Mouse (Mus musculus): ENCODE data around the gene Unc93b1. TPM values are rescaled to one million over a fixed set of nuclear protein-coding genes. Genes with fewer than 3 reads are reported as not detected.

The Unc93b1 gene
- 14.3 and 15.3 TPM in 2 replicates for polyA plus RNA-seq (2016; fragmentation: Nextera tagmentation; extraction: Ambion mirVana)

- Histone ChIP-seq H3K4me3 (peak within 1 kb of the TSS; percentile 59), H3K27ac (0 out of 2 replicates have a peak within 1 kb of the TSS, but pooled peaks have one; percentile 20)
- ATAC-seq = peak; percentile 85
Measured at GRCm38 (mm10) chr19:3935032-3935895, at the start of gene Unc93b1. Unc93b1 (plus strand) TSS chr19:3935186.

GRCm38 (mm10) chr19:3889096-3889495 is 45.9 kb upstream of the Unc93b1 start:
- H3K27me3 ChIP-seq (replicated peaks) = no peaks in the 10 kb centered on the region
- no peak overlapping the region for H3K4me2 ChIP-seq
- H3K36me3 ChIP-seq = peaks cover 87% of the 10 kb centered on the region

More at GRCm38 (mm10) chr19:3935032-3935895, at the start of gene Unc93b1:
- no peaks in the 10 kb centered on the region for H3K36me3 ChIP-seq
- peaks cover 33% of the 10 kb centered on the region for H3K27me3 ChIP-seq (replicated peaks)
- H3K4me2 ChIP-seq = peak within 1 kb of the TSS; percentile 83
- peak within 1 kb of the TSS; percentile 63 for H3K9ac ChIP-seq
- no peaks in the 10 kb centered on the region for H3K9me3 ChIP-seq (replicated peaks)
- peaks cover 30% of the 10 kb centered on the region for H3K4me1 ChIP-seq
- WGBS (ENCODE audit: insufficient replicate concordance) = 2% methylated on average over 42 of the region's 42 CpGs

GRCm38 (mm10) chr19:3890181-3890580 is 44.8 kb upstream of the Unc93b1 start:
- Histone ChIP-seq H3K4me1 (no peaks in the 10 kb centered on the region), H3K36me3 (peaks cover 89% of the 10 kb centered on the region), H3K4me3 (no peak overlapping the region), H3K27me3 (replicated peaks) (no peaks in the 10 kb centered on the region), H3K4me2 (no peak overlapping the region), H3K9me3 (replicated peaks) (no peaks in the 10 kb centered on the region), H3K9ac (no peak overlapping the region), H3K27ac (no peak overlapping the region)
- ATAC-seq = no peak
- 74% methylated on average over 8 of the region's 8 CpGs for WGBS (ENCODE audit: insufficient replicate concordance)

More at GRCm38 (mm10) chr19:3889096-3889495, 45.9 kb upstream of the Unc93b1 start:
- Histone ChIP-seq H3K4me1 (no peaks in the 10 kb centered on the region), H3K27ac (no peak overlapping the region), H3K9ac (no peak overlapping the region), H3K4me3 (no peak overlapping the region), H3K9me3 (replicated peaks) (no peaks in the 10 kb centered on the region)
- 77% methylated on average over 5 of the region's 5 CpGs for WGBS (ENCODE audit: insufficient replicate concordance)
- no peak for ATAC-seq

- no peak for ATAC-seq
- no peaks in the 10 kb centered on the region for H3K27me3 ChIP-seq (replicated peaks)
- H3K4me3 ChIP-seq = no peak overlapping the region
- WGBS (ENCODE audit: insufficient replicate concordance) = 84% methylated on average over 4 of the region's 4 CpGs
- no peak overlapping the region for H3K4me2 ChIP-seq
- H3K4me1 ChIP-seq = no peaks in the 10 kb centered on the region
- H3K27ac ChIP-seq = no peak overlapping the region
- no peak overlapping the region for H3K9ac ChIP-seq
- peaks cover 97% of the 10 kb centered on the region for H3K36me3 ChIP-seq
- H3K9me3 ChIP-seq (replicated peaks) = no peaks in the 10 kb centered on the region
Measured at GRCm38 (mm10) chr19:3893545-3894116, 41.4 kb upstream of the Unc93b1 start.

- H3K27me3 ChIP-seq (replicated peaks) = no peaks in the 10 kb centered on the region
- no peak overlapping the region for H3K27ac ChIP-seq
- ATAC-seq = no peak
- H3K4me1 ChIP-seq = no peaks in the 10 kb centered on the region
- H3K9me3 ChIP-seq (replicated peaks) = no peaks in the 10 kb centered on the region
- no peak overlapping the region for H3K4me2 ChIP-seq
- WGBS (ENCODE audit: insufficient replicate concordance) = 84% methylated on average over 2 of the region's 2 CpGs
- no peak overlapping the region for H3K4me3 ChIP-seq
- no peak overlapping the region for H3K9ac ChIP-seq
- H3K36me3 ChIP-seq = peaks cover 98% of the 10 kb centered on the region
Measured at GRCm38 (mm10) chr19:3894294-3894693, 40.7 kb upstream of the Unc93b1 start.

- no peak overlapping the region for H3K4me2 ChIP-seq
- WGBS (ENCODE audit: insufficient replicate concordance) = 51% methylated on average over 3 of the region's 3 CpGs
- H3K27ac ChIP-seq = no peak overlapping the region
- H3K4me3 ChIP-seq = no peak overlapping the region
- ATAC-seq = peak; percentile 54
- no peak overlapping the region for H3K9ac ChIP-seq
- no peaks in the 10 kb centered on the region for H3K27me3 ChIP-seq (replicated peaks)
- H3K9me3 ChIP-seq (replicated peaks) = no peaks in the 10 kb centered on the region
- H3K36me3 ChIP-seq = peaks cover 96% of the 10 kb centered on the region
- no peaks in the 10 kb centered on the region for H3K4me1 ChIP-seq
Measured at GRCm38 (mm10) chr19:3895171-3895631, 39.8 kb upstream of the Unc93b1 start.

GRCm38 (mm10) chr19:3896208-3896607 is 38.8 kb upstream of the Unc93b1 start:
- WGBS (ENCODE audit: insufficient replicate concordance) = 80% methylated on average over 10 of the region's 10 CpGs

GRCm38 (mm10) chr19:3897557-3897956 is 37.4 kb upstream of the Unc93b1 start:
- H3K4me2 ChIP-seq = no peak overlapping the region
- no peaks in the 10 kb centered on the region for H3K9me3 ChIP-seq (replicated peaks)
- WGBS (ENCODE audit: insufficient replicate concordance) = 72% methylated on average over 5 of the region's 5 CpGs
- no peak overlapping the region for H3K27ac ChIP-seq
- no peaks in the 10 kb centered on the region for H3K27me3 ChIP-seq (replicated peaks)
- H3K4me1 ChIP-seq = 0 out of 2 replicates have a peak, but pooled peaks cover under 1% of the 10 kb centered on the region
- no peak overlapping the region for H3K9ac ChIP-seq
- peaks cover 89% of the 10 kb centered on the region for H3K36me3 ChIP-seq
- no peak overlapping the region for H3K4me3 ChIP-seq
- ATAC-seq = no peak

More at GRCm38 (mm10) chr19:3896208-3896607, 38.8 kb upstream of the Unc93b1 start:
- no peaks in the 10 kb centered on the region for H3K9me3 ChIP-seq (replicated peaks)
- H3K4me1 ChIP-seq = no peaks in the 10 kb centered on the region
- ATAC-seq = no peak
- H3K27ac ChIP-seq = no peak overlapping the region
- H3K9ac ChIP-seq = no peak overlapping the region
- H3K4me2 ChIP-seq = no peak overlapping the region
- H3K27me3 ChIP-seq (replicated peaks) = no peaks in the 10 kb centered on the region
- H3K4me3 ChIP-seq = no peak overlapping the region
- peaks cover 88% of the 10 kb centered on the region for H3K36me3 ChIP-seq

GRCm38 (mm10) chr19:3898952-3899351 is 36.0 kb upstream of the Unc93b1 start:
- Histone ChIP-seq H3K4me3 (no peak overlapping the region), H3K4me1 (peaks cover 15% of the 10 kb centered on the region; the same call in 1 of the 2 replicates), H3K9me3 (replicated peaks) (no peaks in the 10 kb centered on the region), H3K27ac (no peak overlapping the region), H3K36me3 (peaks cover 89% of the 10 kb centered on the region), H3K27me3 (replicated peaks) (no peaks in the 10 kb centered on the region), H3K9ac (no peak overlapping the region), H3K4me2 (no peak overlapping the region)
- WGBS (ENCODE audit: insufficient replicate concordance) = 77% methylated on average over 7 of the region's 7 CpGs
- no peak for ATAC-seq

GRCm38 (mm10) chr19:3899618-3900017 is 35.4 kb upstream of the Unc93b1 start:
- ATAC-seq = no peak

GRCm38 (mm10) chr19:3902966-3903365 is 32.0 kb upstream of the Unc93b1 start:
- H3K9me3 ChIP-seq (replicated peaks) = no peaks in the 10 kb centered on the region

More at GRCm38 (mm10) chr19:3899618-3900017, 35.4 kb upstream of the Unc93b1 start:
- WGBS (ENCODE audit: insufficient replicate concordance) = 86% methylated on average over 4 of the region's 4 CpGs
- H3K27me3 ChIP-seq (replicated peaks) = no peaks in the 10 kb centered on the region
- no peaks in the 10 kb centered on the region for H3K9me3 ChIP-seq (replicated peaks)
- peaks cover 21% of the 10 kb centered on the region; the same call in 1 of the 2 replicates for H3K4me1 ChIP-seq
- H3K27ac ChIP-seq = no peak overlapping the region
- no peak overlapping the region for H3K4me2 ChIP-seq
- no peak overlapping the region for H3K9ac ChIP-seq
- H3K36me3 ChIP-seq = peaks cover 87% of the 10 kb centered on the region
- no peak overlapping the region for H3K4me3 ChIP-seq

More at GRCm38 (mm10) chr19:3902966-3903365, 32.0 kb upstream of the Unc93b1 start:
- Histone ChIP-seq H3K4me1 (peaks cover 55% of the 10 kb centered on the region), H3K36me3 (peaks cover 56% of the 10 kb centered on the region), H3K27ac (no peak overlapping the region), H3K9ac (no peak overlapping the region), H3K4me3 (no peak overlapping the region), H3K4me2 (no peak overlapping the region), H3K27me3 (replicated peaks) (no peaks in the 10 kb centered on the region)
- ATAC-seq = no peak
- 73% methylated on average over 12 of the region's 12 CpGs for WGBS (ENCODE audit: insufficient replicate concordance)
